In genomic region chr3:52048082-52048481, GRCm38 (mm10) we compare ENCODE assay signal across 13 mouse cellular contexts. TPM values are rescaled to one million over a fixed set of nuclear protein-coding genes. Genes with fewer than 3 reads are reported as not detected.
A peak's percentile ranks its signal among the peaks of the same experiment; 100 is the strongest.
DNase-seq lines count a peak whose midpoint lies in the region; ATAC-seq and TF ChIP-seq lines count a peak whose summit lies in the region.
"Had no signal": no experiment of that assay in that cellular context is flagged by ENCODE, and none has a peak within 500 bp of the region (broad histone marks: within the 10 kb centered on the region; RNA-seq: fewer than 3 reads in every experiment).

No protein-coding gene starts in this region.

- no peaks in the 10 kb centered on the region for H3K36me3 ChIP-seq in heart, adult 2 months (ENCODE audit: control insufficient read depth, insufficient read depth, low read length)
- H3K36me3 ChIP-seq in lung, embryonic 16.5 days (ENCODE audit: control insufficient read depth, insufficient read depth, low read length): no peaks in the 10 kb centered on the region
- no peaks in the 10 kb centered on the region for H3K36me3 ChIP-seq in kidney, embryonic 16.5 days (ENCODE audit: insufficient read depth, low read length)
- H3K36me3 ChIP-seq: G1E had no signal

- DNase-seq in heart, adult 2 months: no peak
- DNase-seq in heart, postnatal 14 days: no peak
- no peak for DNase-seq in lung, postnatal 14 days
- DNase-seq in naive thymus-derived CD4-positive, alpha-beta T cell, adult 2 months (ENCODE audit: low read depth): peak; percentile 22
- DNase-seq in cerebellum, adult 8-10 months: no peak
- DNase-seq: kidney, postnatal 4 days; thymus, postnatal 4 days had no signal

- H3K9me3 ChIP-seq in lung, embryonic 16.5 days (ENCODE audit: control insufficient read depth, low read length): no peaks in the 10 kb centered on the region
- H3K9me3 ChIP-seq in kidney, embryonic 16.5 days (ENCODE audit: low read length): no peaks in the 10 kb centered on the region
- H3K9me3 ChIP-seq: forebrain, embryonic 13.5 days; G1E had no signal

- no peaks in the 10 kb centered on the region for H3K79me2 ChIP-seq in heart, adult 2 months (replicated peaks; ENCODE audit: control insufficient read depth, insufficient read depth, low read length)

- 42% methylated on average over 14 of the region's 14 CpGs for WGBS in heart, adult 2 months
- WGBS in lung, embryonic 16.5 days: 66% methylated on average over 14 of the region's 14 CpGs
- 80% methylated on average over 14 of the region's 14 CpGs for WGBS in kidney, embryonic 16.5 days

- no peaks in the 10 kb centered on the region for H3K27me3 ChIP-seq in heart, adult 2 months (ENCODE audit: control insufficient read depth, insufficient read depth, low read length)
- H3K27me3 ChIP-seq in lung, embryonic 16.5 days (ENCODE audit: control insufficient read depth, insufficient read depth, low read depth, low read length): no peaks in the 10 kb centered on the region
- no peaks in the 10 kb centered on the region for H3K27me3 ChIP-seq in kidney, embryonic 16.5 days (ENCODE audit: insufficient read depth, low read length)
- H3K27me3 ChIP-seq: forebrain, embryonic 13.5 days; neural tube, embryonic 12.5 days had no signal

- H3K27ac ChIP-seq in heart, adult 2 months: peak overlapping the region; percentile 88
- H3K27ac ChIP-seq in lung, embryonic 16.5 days (ENCODE audit: low read length): peak overlapping the region; percentile 93; the same call in 1 of the 2 replicates
- peak overlapping the region; percentile 58 for H3K27ac ChIP-seq in bone marrow macrophage, adult 2 months (ENCODE audit: insufficient read depth, low read depth, low read length)
- H3K27ac ChIP-seq in kidney, embryonic 16.5 days (ENCODE audit: low read length): no peak overlapping the region

- no peak overlapping the region for H3K4me3 ChIP-seq in heart, adult 2 months
- H3K4me3 ChIP-seq in lung, embryonic 16.5 days (ENCODE audit: low read length): no peak overlapping the region
- no peak overlapping the region for H3K4me3 ChIP-seq in bone marrow macrophage, adult 2 months (ENCODE audit: insufficient read depth, low read length)
- H3K4me3 ChIP-seq in kidney, embryonic 16.5 days (ENCODE audit: low read length): no peak overlapping the region
- H3K4me3 ChIP-seq: forebrain, embryonic 13.5 days had no signal

- intact Hi-C loops in heart, adult 2 months (cut with DNase I): loop anchor here (2.0 to 5.0 kb wide), 2 partner anchors 21 to 341 kb away; no protein-coding TSS in a partner anchor
- intact Hi-C loops in heart, postnatal 14 days (cut with DNase I): loop anchor here (5.0 kb wide), 1 partner anchor 39 kb away; no protein-coding TSS in a partner anchor

- ATAC-seq in lung, embryonic 16.5 days (ENCODE audit: low read depth): no peak
- ATAC-seq in kidney, embryonic 16.5 days (ENCODE audit: low FRiP score, low TSS enrichment): no peak
- ATAC-seq: forebrain, embryonic 13.5 days had no signal

- no peak for TF ChIP-seq CTCF in heart, adult 2 months (IDR thresholded peaks at IDR 0.05)
- TF ChIP-seq CTCF in bone marrow macrophage, adult 2 months (IDR thresholded peaks at IDR 0.05; ENCODE audit: low read depth, low read length): no peak

- TF ChIP-seq EP300 in heart, adult 2 months (IDR thresholded peaks at IDR 0.05; ENCODE audit: insufficient read depth, low read depth, low read length): no peak

- TF ChIP-seq POLR2A in heart, adult 2 months (IDR thresholded peaks at IDR 0.05; ENCODE audit: insufficient read depth, low read depth, low read length): no peak
- TF ChIP-seq POLR2A in bone marrow macrophage, adult 2 months (IDR thresholded peaks at IDR 0.05; ENCODE audit: borderline replicate concordance, low read depth, low read length): no peak

- H3K4me1 ChIP-seq in heart, adult 2 months (ENCODE audit: control insufficient read depth, insufficient read depth, low read length): peaks cover 6% of the 10 kb centered on the region
- peaks cover 43% of the 10 kb centered on the region for H3K4me1 ChIP-seq in lung, embryonic 16.5 days (replicated peaks; ENCODE audit: control insufficient read depth, insufficient read depth, low read length)
- H3K4me1 ChIP-seq in bone marrow macrophage, adult 2 months (ENCODE audit: control insufficient read depth, insufficient read depth, low read length): peaks cover 35% of the 10 kb centered on the region
- peaks cover 42% of the 10 kb centered on the region for H3K4me1 ChIP-seq in kidney, embryonic 16.5 days (ENCODE audit: insufficient read depth, low read length)

- H3K4me2 ChIP-seq in lung, embryonic 16.5 days (ENCODE audit: low read depth, low read length): no peak overlapping the region
- H3K4me2 ChIP-seq in kidney, embryonic 16.5 days (replicated peaks; ENCODE audit: low read depth, low read length): no peak overlapping the region

- no peak overlapping the region for H3K9ac ChIP-seq in heart, adult 2 months (ENCODE audit: low read depth, low read length)
- no peak overlapping the region for H3K9ac ChIP-seq in lung, embryonic 16.5 days (ENCODE audit: low read length)
- no peak overlapping the region for H3K9ac ChIP-seq in kidney, embryonic 16.5 days (replicated peaks; ENCODE audit: low read length)
- H3K9ac ChIP-seq: forebrain, embryonic 13.5 days had no signal

RNA-seq across cellular contexts. Expression of gene Maml3, which starts 56.8 kb away (rescaled TPM):
- 1 to 10 TPM; 2.7 to 2.8 TPM for total RNA-seq in heart, adult 2 months (2021)
- polyA plus RNA-seq in heart, adult 2 months (2012; rRNA removed): 1.9 and 2.0 TPM in 2 replicates
- total RNA-seq in heart, postnatal 14 days (2021): 1 to 10 TPM; 3.7 to 5.0 TPM
- 8.5 and 9.6 TPM in 2 replicates for polyA plus RNA-seq in lung, embryonic 16.5 days (2015; fragmentation: Nextera tagmentation; extraction: Ambion mirVana)
- polyA plus RNA-seq in bone marrow macrophage, adult 2 months (2012; ENCODE audit: insufficient read depth, insufficient read length, missing spikeins): 2.2 and 2.3 TPM in 2 replicates
- 6.7 and 8.1 TPM in 2 replicates for polyA plus RNA-seq in kidney, embryonic 16.5 days (2015; fragmentation: Nextera tagmentation; extraction: Ambion mirVana)
